Mouse (Mus musculus): Measurements from ENCODE around the gene Nlk. TPM values are rescaled to one million over a fixed set of nuclear protein-coding genes. Genes with fewer than 3 reads are reported as not detected.

Nlk gene
- total RNA-seq, 2 experiments from 2014 or later, result 49.3 to 52.0 TPM

Other genes with a start within 250 kb of the Nlk start
- 10 to 100 TPM in 1 of 2 experiments, 1 to 10 TPM in 1; 7.6 to 11.8 TPM for gene Slc46a1, start 231.7 kb downstream of the Nlk start, total RNA-seq (2021)
- gene Sarm1, start 199.6 kb downstream of the Nlk start, total RNA-seq (2021), result 10 to 100 TPM; 69.3 to 71.4 TPM
- 10 to 100 TPM; 60.0 to 67.3 TPM for gene Vtn, start 198.3 kb downstream of the Nlk start, total RNA-seq (2021)
- under 1 TPM; 0.26 to 0.30 TPM for gene Sebox, start 193.9 kb downstream of the Nlk start, total RNA-seq (2021)
- gene Tmem199, start 185.2 kb downstream of the Nlk start, total RNA-seq (2021), result 10 to 100 TPM; 35.6 to 35.7 TPM
- gene Poldip2, start 185.2 kb downstream of the Nlk start, total RNA-seq (2021), result 100 to 1,000 TPM; 113 to 118 TPM
- gene Tnfaip1, start 161.0 kb downstream of the Nlk start, total RNA-seq (2021), result 10 to 100 TPM; 54.5 to 59.7 TPM
- 10 to 100 TPM; 54.6 to 59.7 TPM for gene Ift20, start 161.0 kb downstream of the Nlk start, total RNA-seq (2021)
- 10 to 100 TPM; 26.5 to 31.1 TPM for gene Tmem97, start 146.6 kb downstream of the Nlk start, total RNA-seq (2021)
- gene Ccnq, start 54.4 kb upstream of the Nlk start, total RNA-seq (2021), result 10 to 100 TPM; 16.8 to 17.5 TPM
- 10 to 100 TPM; 28.0 to 36.5 TPM for gene Lyrm9, start 129.2 kb upstream of the Nlk start, total RNA-seq (2021)
- gene Nos2, start 223.4 kb upstream of the Nlk start, total RNA-seq (2021), result 1 to 10 TPM; 1.6 to 1.7 TPM